Mouse (Mus musculus): ENCODE measurements around the gene Zdhhc3. TPM values are rescaled to one million over a fixed set of nuclear protein-coding genes. Genes with fewer than 3 reads are reported as not detected.
A peak's percentile ranks its signal among the peaks of the same experiment; 100 is the strongest.

Gene Zdhhc3
- 30.7 and 31.7 TPM in 2 replicates for polyA plus RNA-seq (2015; fragmentation: Nextera tagmentation; extraction: Ambion mirVana)

DNA sequence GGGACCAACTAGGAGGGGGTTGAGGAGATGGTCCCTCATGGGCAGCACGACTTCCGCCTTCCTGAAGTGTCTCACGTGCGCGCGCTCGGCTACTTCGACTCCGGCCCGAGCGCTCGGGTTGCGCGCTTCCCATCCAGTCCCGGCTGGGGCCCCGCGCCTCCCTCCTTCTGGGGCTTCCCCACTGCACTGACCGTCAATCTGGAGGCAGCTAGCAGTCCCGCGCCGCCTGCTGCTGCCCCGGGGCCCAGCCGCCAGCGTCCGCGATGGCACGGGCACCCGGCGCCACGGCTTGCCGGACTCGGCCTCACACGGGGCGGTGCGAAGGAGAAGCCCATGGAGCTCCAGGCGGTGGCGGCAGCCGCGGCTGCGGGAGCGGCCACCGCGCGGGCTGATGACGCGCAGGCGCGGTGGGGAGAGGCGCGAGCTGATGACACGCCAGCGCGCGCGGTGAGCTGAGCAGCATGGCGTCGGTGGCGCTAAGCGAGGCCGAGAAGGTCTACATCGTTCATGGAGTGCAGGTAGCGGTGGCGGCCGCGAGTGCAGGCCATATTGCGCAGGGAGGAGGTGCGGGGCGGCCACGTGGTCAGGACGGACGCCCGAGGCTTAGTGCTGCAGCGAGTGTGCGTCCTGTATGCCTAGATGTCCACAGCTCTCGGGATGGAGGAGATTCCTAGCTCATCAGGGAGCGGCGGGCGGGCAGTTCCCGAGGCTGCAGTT, at the start of gene Zdhhc3, which contains the start of gene Exosc7:
Zdhhc3 (minus strand) TSS at position 401 of the 717 bp plus-strand sequence.
Exosc7 (plus strand) TSS at position 411 of the 717 bp plus-strand sequence.
- no peaks in the 10 kb centered on the region for H3K27me3 ChIP-seq
- peak within 1 kb of the TSS; percentile 98 for H3K4me3 ChIP-seq (replicated peaks)
- H3K4me2 ChIP-seq, result peak within 1 kb of the TSS; percentile 94
- H3K4me1 ChIP-seq (replicated peaks), result peaks cover 48% of the 10 kb centered on the region
- H3K36me3 ChIP-seq (replicated peaks), result peaks cover 21% of the 10 kb centered on the region; the same call in 1 of the 2 replicates
- H3K9ac ChIP-seq, result peak within 1 kb of the TSS; percentile 91
- peak within 1 kb of the TSS; percentile 91 for H3K27ac ChIP-seq (replicated peaks)
- ATAC-seq (ENCODE audit: insufficient read depth), result peak; percentile 95
- no peaks in the 10 kb centered on the region for H3K9me3 ChIP-seq (replicated peaks)
- under 1% methylated on average over 77 of the region's 79 CpGs for WGBS (ENCODE audit: insufficient replicate concordance)

DNA sequence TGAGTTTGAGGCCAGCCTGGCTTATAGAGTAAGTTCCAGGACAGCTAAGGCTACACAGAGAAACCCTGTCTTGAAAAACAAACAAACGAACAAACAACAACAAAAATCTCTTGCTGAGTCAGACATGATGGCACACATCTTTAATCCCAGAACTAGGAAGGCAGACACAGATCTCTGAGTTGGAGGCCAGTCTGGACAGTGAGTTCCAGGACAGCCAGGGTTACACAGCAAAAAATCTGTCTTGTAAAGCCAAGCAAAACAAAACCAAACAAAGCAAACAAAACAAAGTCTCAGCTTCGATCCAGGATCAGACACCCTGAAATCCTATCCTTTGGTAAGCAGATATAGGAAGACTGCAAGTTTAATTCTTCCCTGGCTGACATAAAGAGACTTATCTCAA, 48.8 kb upstream of the Zdhhc3 start:
- Histone ChIP-seq H3K4me3 (replicated peaks) (no peak overlapping the region), H3K4me1 (replicated peaks) (0 out of 2 replicates have a peak, but pooled peaks cover 3% of the 10 kb centered on the region)
- 45% methylated on average over 2 of the region's 2 CpGs for WGBS (ENCODE audit: insufficient replicate concordance)

DNA sequence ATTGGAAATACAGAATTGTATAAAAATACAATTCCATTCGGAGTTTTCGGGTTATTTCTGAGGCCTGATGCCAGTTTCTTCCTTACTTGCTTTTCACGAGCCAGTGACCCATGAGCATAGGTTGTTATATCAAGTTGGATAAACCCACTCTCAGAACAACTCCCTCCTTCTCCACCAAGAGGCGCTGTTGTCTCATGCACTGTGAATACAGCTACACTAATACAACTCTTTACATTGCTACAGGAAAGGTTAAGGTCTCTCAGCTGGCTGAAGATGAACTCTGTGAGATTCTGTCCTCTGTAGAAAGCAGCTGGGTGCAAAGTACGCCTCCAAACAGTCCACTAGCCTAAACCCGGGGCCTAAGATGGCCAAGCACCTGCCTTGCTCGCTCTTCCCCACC, 46.3 kb upstream of the Zdhhc3 start:
- ATAC-seq (ENCODE audit: insufficient read depth), result no peak
- H3K9me3 ChIP-seq (replicated peaks), result no peaks in the 10 kb centered on the region
- 0 out of 2 replicates have a peak, but pooled peaks cover 6% of the 10 kb centered on the region for H3K4me1 ChIP-seq (replicated peaks)
- H3K36me3 ChIP-seq (replicated peaks), result no peaks in the 10 kb centered on the region
- H3K4me3 ChIP-seq (replicated peaks), result no peak overlapping the region
- H3K27me3 ChIP-seq, result no peaks in the 10 kb centered on the region
- no peak overlapping the region for H3K27ac ChIP-seq (replicated peaks)
- no peak overlapping the region for H3K9ac ChIP-seq
- no peak overlapping the region for H3K4me2 ChIP-seq
- 40% methylated on average over 7 of the region's 7 CpGs for WGBS (ENCODE audit: insufficient replicate concordance)

More for the DNA sequence above, 48.8 kb upstream of the Zdhhc3 start:
- no peak overlapping the region for H3K9ac ChIP-seq
- no peaks in the 10 kb centered on the region for H3K36me3 ChIP-seq (replicated peaks)
- H3K9me3 ChIP-seq (replicated peaks), result no peaks in the 10 kb centered on the region
- H3K27me3 ChIP-seq, result no peaks in the 10 kb centered on the region
- H3K4me2 ChIP-seq, result no peak overlapping the region
- no peak for ATAC-seq (ENCODE audit: insufficient read depth)
- H3K27ac ChIP-seq (replicated peaks), result no peak overlapping the region

DNA sequence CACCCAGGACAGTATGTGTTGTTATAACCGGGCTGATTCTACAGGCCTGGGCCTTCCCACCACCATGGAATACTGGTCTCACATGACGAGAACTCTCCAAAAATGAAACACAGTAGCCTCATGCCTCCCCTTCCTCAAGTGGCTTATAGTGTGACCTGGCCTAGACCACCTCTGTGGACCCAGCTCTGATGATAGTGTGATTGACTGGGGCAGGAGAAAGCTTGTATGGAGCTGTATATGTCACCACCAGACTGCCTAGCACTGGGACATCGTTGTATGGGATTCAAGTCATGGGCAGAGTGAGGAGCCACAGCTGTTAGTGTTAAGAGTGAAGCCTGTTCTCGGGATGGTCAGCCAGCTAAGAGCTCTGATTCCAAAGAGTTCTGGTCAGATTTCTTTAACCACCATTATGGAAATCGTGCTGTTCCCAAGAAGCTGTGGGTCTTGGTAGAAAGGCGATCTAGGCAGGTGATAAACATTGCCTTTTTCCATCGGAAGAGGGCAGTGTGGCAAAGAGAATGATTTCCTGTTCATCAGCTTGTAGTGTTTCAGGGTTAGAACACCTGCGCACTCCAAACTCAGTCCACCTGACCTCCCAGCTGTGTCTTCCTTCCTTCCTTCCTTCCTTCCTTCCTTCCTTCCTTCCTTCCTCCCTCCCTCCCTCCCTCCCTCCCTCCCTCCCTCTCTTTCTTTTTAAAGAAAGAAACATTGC, 45.3 kb upstream of the Zdhhc3 start:
- Histone ChIP-seq H3K4me1 (replicated peaks) (0 out of 2 replicates have a peak, but pooled peaks cover 6% of the 10 kb centered on the region), H3K27ac (replicated peaks) (no peak overlapping the region), H3K9ac (no peak overlapping the region), H3K9me3 (replicated peaks) (no peaks in the 10 kb centered on the region), H3K36me3 (replicated peaks) (no peaks in the 10 kb centered on the region), H3K27me3 (no peaks in the 10 kb centered on the region), H3K4me3 (replicated peaks) (no peak overlapping the region), H3K4me2 (no peak overlapping the region)
- WGBS (ENCODE audit: insufficient replicate concordance), result 44% methylated on average over 8 of the region's 8 CpGs
- ATAC-seq (ENCODE audit: insufficient read depth), result no peak

DNA sequence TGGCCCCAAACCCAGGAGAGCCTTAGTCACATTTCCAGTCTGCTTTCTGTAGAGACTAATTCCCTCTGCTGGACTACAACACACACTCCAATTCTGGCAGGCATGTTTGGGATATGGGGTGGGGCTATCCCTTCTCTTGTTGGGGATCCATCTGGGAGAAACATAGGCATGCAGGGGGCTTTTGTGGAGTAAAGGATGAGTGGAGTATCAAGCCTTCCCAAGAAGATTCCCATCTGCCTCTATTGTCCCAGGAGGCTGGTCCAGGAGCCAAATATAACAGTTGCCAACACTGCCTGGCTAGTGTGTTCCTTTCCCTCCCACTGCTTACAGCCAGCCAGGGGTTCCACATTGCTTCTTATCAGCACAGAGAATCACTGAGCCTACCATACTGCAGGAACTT, 44.7 kb upstream of the Zdhhc3 start:
- Histone ChIP-seq H3K9ac (no peak overlapping the region), H3K4me2 (no peak overlapping the region), H3K9me3 (replicated peaks) (no peaks in the 10 kb centered on the region), H3K27me3 (no peaks in the 10 kb centered on the region), H3K36me3 (replicated peaks) (no peaks in the 10 kb centered on the region), H3K4me1 (replicated peaks) (0 out of 2 replicates have a peak, but pooled peaks cover 6% of the 10 kb centered on the region), H3K4me3 (replicated peaks) (no peak overlapping the region), H3K27ac (replicated peaks) (no peak overlapping the region)
- ATAC-seq (ENCODE audit: insufficient read depth), result no peak

DNA sequence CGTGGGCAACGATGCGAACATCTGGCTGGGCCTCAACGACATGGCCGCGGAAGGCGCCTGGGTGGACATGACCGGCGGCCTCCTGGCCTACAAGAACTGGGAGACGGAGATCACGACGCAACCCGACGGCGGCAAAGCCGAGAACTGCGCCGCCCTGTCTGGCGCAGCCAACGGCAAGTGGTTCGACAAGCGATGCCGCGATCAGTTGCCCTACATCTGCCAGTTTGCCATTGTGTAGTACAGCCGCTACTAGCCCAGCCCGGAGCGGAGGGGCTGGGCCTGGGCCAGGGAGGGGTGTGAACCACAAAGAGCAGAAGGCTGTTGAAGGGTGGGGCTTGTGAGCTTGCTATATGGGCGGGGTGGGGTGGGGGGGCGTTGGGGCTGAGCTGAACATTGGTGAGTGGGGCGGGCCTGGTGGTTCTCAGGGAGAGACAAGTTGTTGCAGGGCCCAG, 43.9 kb upstream of the Zdhhc3 start:
- no peak overlapping the region for H3K9ac ChIP-seq
- H3K4me3 ChIP-seq (replicated peaks), result no peak overlapping the region
- H3K4me2 ChIP-seq, result peak overlapping the region; percentile 37
- 0 out of 2 replicates have a peak, but pooled peaks cover 6% of the 10 kb centered on the region for H3K4me1 ChIP-seq (replicated peaks)
- 43% methylated on average over 30 of the region's 30 CpGs for WGBS (ENCODE audit: insufficient replicate concordance)
- no peaks in the 10 kb centered on the region for H3K36me3 ChIP-seq (replicated peaks)
- no peaks in the 10 kb centered on the region for H3K9me3 ChIP-seq (replicated peaks)
- 0 out of 2 replicates have a peak, but pooled peaks have one; percentile 27 for ATAC-seq (ENCODE audit: insufficient read depth)
- H3K27ac ChIP-seq (replicated peaks), result no peak overlapping the region
- H3K27me3 ChIP-seq, result no peaks in the 10 kb centered on the region

DNA sequence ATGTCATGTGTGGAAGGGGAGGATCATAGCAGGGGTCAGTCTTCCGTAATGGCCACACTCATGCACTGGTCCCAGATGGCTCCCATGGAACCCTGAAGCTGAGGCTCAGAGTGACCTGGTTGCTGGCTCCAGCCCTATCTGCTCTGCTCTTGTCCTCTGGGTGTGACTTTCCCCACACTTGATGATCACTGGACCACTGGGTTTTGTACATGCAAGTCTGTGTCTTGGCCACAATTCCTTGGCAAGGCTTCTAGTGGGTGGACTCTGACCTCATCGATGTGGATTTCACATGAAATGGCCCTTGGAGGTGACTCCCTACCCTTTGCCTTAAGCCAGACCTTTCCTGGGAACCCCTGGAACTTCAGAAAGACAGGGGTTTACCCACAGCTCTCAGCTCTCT, 40.1 kb upstream of the Zdhhc3 start:
- ATAC-seq (ENCODE audit: insufficient read depth), result no peak

DNA sequence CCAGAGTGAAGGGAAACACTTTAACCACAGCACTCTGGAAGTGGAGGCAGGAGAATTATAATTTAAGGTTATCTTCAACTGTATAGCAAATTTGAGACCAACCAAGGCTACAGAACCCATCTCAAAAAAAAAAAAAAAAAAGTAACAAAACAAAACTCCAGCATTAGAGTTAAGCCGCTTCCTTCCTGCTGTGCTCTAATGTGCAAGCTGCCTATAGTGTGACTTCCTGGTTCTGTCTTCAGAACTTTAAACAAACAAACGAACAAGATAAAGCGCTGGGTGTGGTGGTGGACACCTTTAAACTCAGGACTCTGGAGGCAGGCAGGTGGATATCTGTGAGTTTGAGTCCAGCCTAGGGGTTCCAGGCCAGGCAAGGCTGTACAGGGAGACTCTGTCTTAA, 39.0 kb upstream of the Zdhhc3 start:
- Histone ChIP-seq H3K4me2 (no peak overlapping the region), H3K4me1 (replicated peaks) (0 out of 2 replicates have a peak, but pooled peaks cover 5% of the 10 kb centered on the region), H3K4me3 (replicated peaks) (no peak overlapping the region), H3K9ac (no peak overlapping the region), H3K9me3 (replicated peaks) (no peaks in the 10 kb centered on the region), H3K27me3 (no peaks in the 10 kb centered on the region), H3K36me3 (replicated peaks) (no peaks in the 10 kb centered on the region), H3K27ac (replicated peaks) (no peak overlapping the region)
- no peak for ATAC-seq (ENCODE audit: insufficient read depth)
- WGBS (ENCODE audit: insufficient replicate concordance), result 27% methylated on average over 3 of the region's 3 CpGs

More for the DNA sequence above, 40.1 kb upstream of the Zdhhc3 start:
- H3K27ac ChIP-seq (replicated peaks), result no peak overlapping the region
- H3K4me2 ChIP-seq, result no peak overlapping the region
- no peaks in the 10 kb centered on the region for H3K9me3 ChIP-seq (replicated peaks)
- 71% methylated on average over 2 of the region's 2 CpGs for WGBS (ENCODE audit: insufficient replicate concordance)
- no peak overlapping the region for H3K9ac ChIP-seq
- no peak overlapping the region for H3K4me3 ChIP-seq (replicated peaks)
- 0 out of 2 replicates have a peak, but pooled peaks cover 6% of the 10 kb centered on the region for H3K4me1 ChIP-seq (replicated peaks)
- H3K36me3 ChIP-seq (replicated peaks), result no peaks in the 10 kb centered on the region
- no peaks in the 10 kb centered on the region for H3K27me3 ChIP-seq

DNA sequence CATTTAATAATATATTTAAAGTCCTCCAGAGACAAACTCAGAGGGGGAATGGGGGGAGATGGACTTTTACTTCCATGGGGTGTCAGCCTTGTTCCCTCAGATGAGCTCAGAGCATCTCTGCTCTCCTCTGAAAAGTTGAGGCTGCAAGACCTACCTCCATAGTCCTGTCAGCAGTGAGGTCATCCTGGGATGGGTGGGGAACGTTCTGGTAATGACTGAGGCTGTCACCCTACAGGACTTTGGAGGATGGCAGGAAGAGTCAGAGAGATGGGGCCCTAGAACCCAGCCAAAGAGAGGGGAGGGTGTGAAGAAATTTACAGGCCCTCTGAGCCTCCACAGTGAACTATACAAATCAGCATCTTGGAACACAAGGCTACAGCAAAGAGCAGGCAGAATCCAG, 38.6 kb upstream of the Zdhhc3 start:
- no peaks in the 10 kb centered on the region for H3K9me3 ChIP-seq (replicated peaks)
- no peaks in the 10 kb centered on the region for H3K27me3 ChIP-seq
- no peak for ATAC-seq (ENCODE audit: insufficient read depth)
- H3K4me1 ChIP-seq (replicated peaks), result 0 out of 2 replicates have a peak, but pooled peaks cover under 1% of the 10 kb centered on the region
- no peak overlapping the region for H3K27ac ChIP-seq (replicated peaks)
- no peak overlapping the region for H3K4me2 ChIP-seq
- H3K4me3 ChIP-seq (replicated peaks), result no peak overlapping the region
- WGBS (ENCODE audit: insufficient replicate concordance), result 22% methylated on average over 1 of the region's 1 CpGs
- H3K36me3 ChIP-seq (replicated peaks), result no peaks in the 10 kb centered on the region
- no peak overlapping the region for H3K9ac ChIP-seq

DNA sequence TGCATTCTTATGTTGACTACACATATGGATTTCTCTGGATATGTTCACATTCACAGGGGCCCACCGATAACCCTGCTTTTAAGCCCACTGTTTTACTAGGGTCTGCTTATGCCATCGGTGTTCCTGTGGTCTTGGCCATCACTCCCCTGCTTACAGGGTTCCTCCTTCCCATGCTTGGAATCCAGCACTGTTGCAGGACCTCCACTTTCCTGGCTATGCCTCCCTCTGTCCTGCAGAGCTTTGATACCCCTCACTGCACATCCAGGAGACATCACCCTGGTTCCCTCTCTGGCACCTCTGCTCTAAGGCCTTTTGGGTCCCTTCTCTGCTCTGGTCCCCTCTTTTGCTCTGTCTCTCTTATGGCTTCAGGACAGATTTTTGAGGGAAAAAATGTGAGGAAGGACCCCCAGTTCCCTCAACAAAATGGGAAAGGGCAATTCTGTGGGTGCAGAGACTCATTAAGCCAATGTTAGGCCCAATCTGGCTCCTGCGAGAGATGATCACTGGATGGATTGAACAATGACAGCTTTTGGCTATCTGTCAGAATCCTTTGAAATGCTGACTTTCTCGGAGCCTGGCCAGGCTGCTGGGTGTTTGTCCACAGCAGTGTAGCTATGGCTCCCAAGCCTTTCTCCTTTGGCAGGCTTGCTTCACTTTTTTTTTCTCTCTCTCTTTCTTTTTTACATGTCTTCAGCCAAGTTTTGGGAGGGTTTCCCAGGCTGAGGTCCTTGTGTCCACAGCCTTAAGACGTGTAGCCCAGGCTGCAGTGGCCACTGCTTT, 37.4 kb upstream of the Zdhhc3 start, which contains the start of gene Clec3b:
Clec3b (plus strand) TSS at position 706 of the 780 bp plus-strand sequence.
- ATAC-seq (ENCODE audit: insufficient read depth), result no peak
- Histone ChIP-seq H3K27me3 (no peaks in the 10 kb centered on the region), H3K9ac (no peak within 1 kb of the TSS), H3K9me3 (replicated peaks) (no peaks in the 10 kb centered on the region), H3K36me3 (replicated peaks) (no peaks in the 10 kb centered on the region), H3K4me2 (no peak within 1 kb of the TSS), H3K27ac (replicated peaks) (no peak within 1 kb of the TSS), H3K4me1 (replicated peaks) (no peaks in the 10 kb centered on the region), H3K4me3 (replicated peaks) (no peak within 1 kb of the TSS)
- WGBS (ENCODE audit: insufficient replicate concordance), result 72% methylated on average over 5 of the region's 5 CpGs

Measured in liver, embryonic 15.5 days (tissue).